Mouse (Mus musculus) kidney, adult 11 months (tissue): Measurements from ENCODE around the gene Tmem202.
A peak's percentile ranks its signal among the peaks of the same experiment; 100 is the strongest.

Experiments
- DNase-seq: peaks from one replicate; pipeline ENCODE4 v3.0.0; 2022

The Tmem202 gene

GRCm38 (mm10) chr9:59533422-59533821 is 6.2 kb downstream of the Tmem202 start:
- no peak for DNase-seq

GRCm38 (mm10) chr9:59531645-59532044 is 8.0 kb downstream of the Tmem202 start:
- DNase-seq: no peak

- no peak for DNase-seq
These were observed 11.4 kb downstream of the Tmem202 start for GRCm38 (mm10) chr9:59528274-59528673.

GRCm38 (mm10) chr9:59527580-59527979 is 12.1 kb downstream of the Tmem202 start:
- no peak for DNase-seq

- no peak for DNase-seq
These were observed 12.9 kb downstream of the Tmem202 start for GRCm38 (mm10) chr9:59526727-59527126.

- DNase-seq: peak; percentile 66
These were observed 16.7 kb downstream of the Tmem202 start for GRCm38 (mm10) chr9:59522906-59523305.

GRCm38 (mm10) chr9:59519396-59519795 is 20.3 kb downstream of the Tmem202 start:
- no peak for DNase-seq

GRCm38 (mm10) chr9:59518976-59519375 is 20.7 kb downstream of the Tmem202 start:
- no peak for DNase-seq

GRCm38 (mm10) chr9:59517127-59517526 is 22.5 kb downstream of the Tmem202 start:
- DNase-seq: no peak

- DNase-seq: no peak
These were observed 24.6 kb downstream of the Tmem202 start for GRCm38 (mm10) chr9:59515069-59515468.

GRCm38 (mm10) chr9:59512381-59512780 is 27.3 kb downstream of the Tmem202 start:
- DNase-seq: no peak

GRCm38 (mm10) chr9:59508146-59508545 is 31.5 kb downstream of the Tmem202 start:
- DNase-seq: no peak

GRCm38 (mm10) chr9:59487331-59487730 is 52.3 kb downstream of the Tmem202 start:
- no peak for DNase-seq

GRCm38 (mm10) chr9:59486549-59487065 is 53.0 kb downstream of the Tmem202 start, which contains the start of gene Arih1:
TSS of gene Arih1 (minus strand) at chr9:59486618.
- peak; percentile 98 for DNase-seq

GRCm38 (mm10) chr9:59486076-59486518 is 53.5 kb downstream of the Tmem202 start:
- DNase-seq: no peak

- DNase-seq: peak; percentile 64
These were observed 54.1 kb downstream of the Tmem202 start for GRCm38 (mm10) chr9:59485511-59486075.

GRCm38 (mm10) chr9:59484760-59485159 is 54.9 kb downstream of the Tmem202 start:
- DNase-seq: no peak

GRCm38 (mm10) chr9:59482419-59482818 is 57.2 kb downstream of the Tmem202 start:
- peak; percentile 12 for DNase-seq

GRCm38 (mm10) chr9:59476617-59477016 is 63.0 kb downstream of the Tmem202 start:
- DNase-seq: no peak

GRCm38 (mm10) chr9:59474838-59475237 is 64.8 kb downstream of the Tmem202 start:
- no peak for DNase-seq

- no peak for DNase-seq
These were observed 66.5 kb downstream of the Tmem202 start for GRCm38 (mm10) chr9:59473171-59473570.

GRCm38 (mm10) chr9:59469446-59469845 is 70.2 kb downstream of the Tmem202 start:
- DNase-seq: no peak
